Comparison of ENCODE assay signal across 25 mouse cellular contexts in genomic region chr7:46895511-46895910, GRCm38 (mm10). TPM values are rescaled to one million over a fixed set of nuclear protein-coding genes. Genes with fewer than 3 reads are reported as not detected.
"Had no signal": no experiment of that assay in that cellular context is flagged by ENCODE, and none has a peak within 500 bp of the region (broad histone marks: within the 10 kb centered on the region; RNA-seq: fewer than 3 reads in every experiment).

No protein-coding gene starts in this region.

- H3K4me3 ChIP-seq: left cerebral cortex, adult 2 months; limb, embryonic 10.5 days; liver, embryonic 15.5 days; midbrain, embryonic 10.5 days; myocyte; neural tube, embryonic 15.5 days had no signal

- H3K27ac ChIP-seq: left cerebral cortex, adult 2 months; limb, embryonic 10.5 days; liver, embryonic 15.5 days; midbrain, embryonic 10.5 days; neural tube, embryonic 15.5 days had no signal

- H3K9ac ChIP-seq: liver, embryonic 15.5 days; lung, embryonic 14.5 days; neural tube, embryonic 15.5 days had no signal

- H3K9me3 ChIP-seq: limb, embryonic 10.5 days; liver, embryonic 15.5 days; midbrain, embryonic 10.5 days; neural tube, embryonic 15.5 days had no signal

- H3K4me2 ChIP-seq: liver, embryonic 11.5 days; liver, embryonic 15.5 days; lung, embryonic 14.5 days; neural tube, embryonic 15.5 days had no signal

- H3K4me1 ChIP-seq: limb, embryonic 10.5 days; liver, embryonic 15.5 days; midbrain, embryonic 10.5 days; neural tube, embryonic 15.5 days had no signal

- H3K27me3 ChIP-seq: liver, embryonic 15.5 days; neural tube, embryonic 15.5 days had no signal

- DNase-seq: kidney, adult 11 months; kidney, postnatal 14 days; lung, embryonic 14.5 days; lung, postnatal 14 days; midbrain, embryonic 14.5 days; right cerebral cortex, adult 18-20 months; right cerebral cortex, postnatal 25 days; thymus, adult 18-20 months; thymus, postnatal 14 days had no signal

RNA-seq across cellular contexts. Expression of gene Ldhc, which starts 34.5 kb away (rescaled TPM):
- total RNA-seq: layer of hippocampus, adult 8-10 months; layer of hippocampus, postnatal 14 days; left cerebral cortex, adult 2 months; left cerebral cortex, postnatal 14 days had no signal
- polyA plus RNA-seq: kidney, embryonic 14.5 days; large intestine, adult 2 months; limb, embryonic 14.5 days; midbrain, embryonic 10.5 days; neural tube, embryonic 11.5 days; small intestine, adult 2 months; stomach, embryonic 14.5 days had no signal
